11 mouse cellular contexts compared by ENCODE assay signal in the genomic region with DNA sequence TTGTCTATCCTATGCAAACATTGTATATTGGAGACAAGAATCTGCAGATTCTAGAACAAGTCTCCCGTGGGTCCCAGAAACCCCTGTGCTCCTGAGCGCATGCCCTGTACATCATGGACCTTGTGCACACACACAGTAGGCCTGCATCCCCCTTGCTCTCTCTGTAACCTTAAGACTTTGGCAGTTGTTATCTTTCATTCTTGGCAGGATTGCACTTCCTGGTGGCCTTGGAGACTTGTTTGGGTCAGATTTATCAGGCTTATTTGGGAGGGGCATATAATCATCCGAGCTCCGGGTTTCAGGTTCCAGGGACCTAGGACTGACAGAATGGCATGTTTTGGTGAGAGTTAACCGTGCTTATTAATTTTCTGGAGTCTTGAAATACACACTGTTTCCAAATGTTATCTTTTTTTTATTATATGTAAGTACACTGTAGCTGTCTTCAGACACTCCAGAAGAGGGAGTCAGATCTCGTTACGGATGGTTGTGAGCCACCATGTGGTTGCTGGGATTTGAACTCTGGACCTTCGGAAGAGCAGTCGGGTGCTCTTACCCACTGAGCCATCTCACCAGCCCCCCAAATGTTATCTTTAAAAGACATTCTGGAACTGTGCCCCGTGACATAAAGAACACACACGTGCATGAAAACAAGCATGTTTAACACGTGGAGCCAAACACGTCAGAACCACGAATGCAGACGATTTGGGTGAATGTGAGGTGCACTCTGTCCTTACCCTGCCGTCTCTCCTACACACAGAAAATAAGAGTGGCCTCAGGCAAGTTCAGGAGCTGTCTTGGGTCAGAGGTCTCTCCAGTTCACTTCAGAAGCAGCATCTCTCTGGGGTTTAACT.
DNase-seq lines count a peak whose midpoint lies in the region; ATAC-seq and TF ChIP-seq lines count a peak whose summit lies in the region.
"Had no signal": no experiment of that assay in that cellular context is flagged by ENCODE, and none has a peak within 500 bp of the region (broad histone marks: within the 10 kb centered on the region; RNA-seq: fewer than 3 reads in every experiment).

No protein-coding gene starts in this region.

- H3K4me1 ChIP-seq in kidney, adult 2 months (ENCODE audit: control insufficient read depth, insufficient read depth, low read length) = peaks cover 59% of the 10 kb centered on the region
- peaks cover 15% of the 10 kb centered on the region for H3K4me1 ChIP-seq in cortical plate, adult 2 months (ENCODE audit: control insufficient read depth, insufficient read depth, low read length)
- peaks cover 69% of the 10 kb centered on the region for H3K4me1 ChIP-seq in liver, embryonic 11.5 days (replicated peaks; ENCODE audit: control insufficient read depth, insufficient read depth, low read length)
- H3K4me1 ChIP-seq in forebrain, embryonic 11.5 days (replicated peaks; ENCODE audit: control insufficient read depth, insufficient read depth, low read length) = peaks cover 6% of the 10 kb centered on the region

- H3K36me3 ChIP-seq in kidney, adult 2 months (ENCODE audit: control insufficient read depth, insufficient read depth, low read length) = no peaks in the 10 kb centered on the region
- H3K36me3 ChIP-seq in liver, embryonic 11.5 days (ENCODE audit: control insufficient read depth, insufficient read depth, low read length) = no peaks in the 10 kb centered on the region
- H3K36me3 ChIP-seq in forebrain, embryonic 11.5 days (ENCODE audit: control insufficient read depth, insufficient read depth, low read length) = no peaks in the 10 kb centered on the region

- 0 out of 2 replicates have a peak overlapping the region, but pooled peaks have one; percentile 34 for H3K9ac ChIP-seq in liver, embryonic 11.5 days (ENCODE audit: low read depth, low read length)
- H3K9ac ChIP-seq in forebrain, embryonic 11.5 days (ENCODE audit: low read length) = no peak overlapping the region

- no peak for TF ChIP-seq POLR2A in kidney, adult 2 months (IDR thresholded peaks at IDR 0.05; ENCODE audit: low read depth, low read length)
- no peak for TF ChIP-seq POLR2A in cortical plate, adult 2 months (IDR thresholded peaks at IDR 0.05; ENCODE audit: extremely low read depth, insufficient read depth, low read length)

- peak overlapping the region; percentile 95 for H3K27ac ChIP-seq in kidney, adult 2 months (ENCODE audit: insufficient read depth, low read depth, low read length)
- H3K27ac ChIP-seq in cortical plate, adult 2 months (ENCODE audit: insufficient read depth, low read length) = 0 out of 2 replicates have a peak overlapping the region, but pooled peaks have one; percentile 18
- H3K27ac ChIP-seq in liver, embryonic 11.5 days (ENCODE audit: low read depth, low read length) = peak overlapping the region; percentile 84
- H3K27ac ChIP-seq in forebrain, embryonic 11.5 days (ENCODE audit: low read depth, low read length) = no peak overlapping the region

- H3K4me2 ChIP-seq in liver, embryonic 11.5 days = peak overlapping the region; percentile 20
- no peak overlapping the region for H3K4me2 ChIP-seq in forebrain, embryonic 11.5 days (ENCODE audit: low read depth, low read length, severe bottlenecking)

- H3K9me3 ChIP-seq in liver, embryonic 11.5 days (ENCODE audit: control insufficient read depth, low read length) = no peaks in the 10 kb centered on the region
- H3K9me3 ChIP-seq in forebrain, embryonic 11.5 days (ENCODE audit: control insufficient read depth, low read length) = no peaks in the 10 kb centered on the region

- peak; percentile 45 for DNase-seq in kidney, adult 2 months
- DNase-seq in kidney, postnatal 25 days = no peak
- DNase-seq in B cell, adult 2 months = peak; percentile 63 to 65
- no peak for DNase-seq in liver, embryonic 11.5 days (ENCODE audit: low spot score)
- no peak for DNase-seq in forebrain, embryonic 11.5 days (ENCODE audit: low spot score)
- no peak for DNase-seq in urinary bladder, postnatal 25 days (ENCODE audit: low spot score)
- DNase-seq: cerebellum, adult 8-10 months; kidney, postnatal 36 days; spleen, adult 18-20 months had no signal

- 63% methylated on average over 16 of the region's 16 CpGs for WGBS in kidney, adult 2 months
- WGBS in liver, embryonic 11.5 days = 79% methylated on average over 16 of the region's 16 CpGs
- 91% methylated on average over 16 of the region's 16 CpGs for WGBS in forebrain, embryonic 11.5 days

- H3K4me3 ChIP-seq in kidney, adult 2 months (ENCODE audit: insufficient read depth, low read depth, low read length) = no peak overlapping the region
- H3K4me3 ChIP-seq in cortical plate, adult 2 months (ENCODE audit: insufficient read depth, low read length) = no peak overlapping the region
- no peak overlapping the region for H3K4me3 ChIP-seq in liver, embryonic 11.5 days (ENCODE audit: low read depth, low read length)
- no peak overlapping the region for H3K4me3 ChIP-seq in forebrain, embryonic 11.5 days (ENCODE audit: low read depth, low read length)

- ATAC-seq in liver, embryonic 11.5 days (replicated peaks; ENCODE audit: low FRiP score) = no peak
- no peak for ATAC-seq in forebrain, embryonic 11.5 days (replicated peaks; ENCODE audit: low FRiP score)
- no peak for ATAC-seq in cerebellum, adult (ENCODE audit: insufficient number of reproducible peaks, low FRiP score, low TSS enrichment)

- TF ChIP-seq CTCF in kidney, adult 2 months (conservative IDR thresholded peaks at IDR 0.05; ENCODE audit: insufficient read depth, insufficient read length, low read depth, low read length) = no peak
- TF ChIP-seq CTCF in cortical plate, adult 2 months (IDR thresholded peaks at IDR 0.05; ENCODE audit: extremely low read depth, insufficient read depth, low read length) = no peak

- no peaks in the 10 kb centered on the region for H3K27me3 ChIP-seq in kidney, adult 2 months (replicated peaks; ENCODE audit: control insufficient read depth, insufficient read depth, low read length)
- no peaks in the 10 kb centered on the region for H3K27me3 ChIP-seq in liver, embryonic 11.5 days (replicated peaks; ENCODE audit: control insufficient read depth, insufficient read depth, low read length)
- no peaks in the 10 kb centered on the region for H3K27me3 ChIP-seq in forebrain, embryonic 11.5 days (ENCODE audit: control insufficient read depth, insufficient read depth, low read length)

Comparison
In these comparisons a context has a peak if more than half of its experiments do, and no peak if none do; other contexts are left out.
1. DNase-seq: peak in kidney, adult 2 months (single experiment) and B cell, adult 2 months (2 of 2); none in kidney, postnatal 25 days (0 of 2), liver, embryonic 11.5 days (single experiment), forebrain, embryonic 11.5 days (single experiment) and urinary bladder, postnatal 25 days (single experiment).